Mouse (Mus musculus) CH12.LX (cell line): ENCODE results near the gene Bckdha. TPM values are rescaled to one million over a fixed set of nuclear protein-coding genes. Genes with fewer than 3 reads are reported as not detected.
A peak's percentile ranks its signal among the peaks of the same experiment; 100 is the strongest.

ENCODE experiments used
- DNase-seq: peaks from one replicate; pipeline ENCODE4 v3.0.0-alpha.2; 2013; ENCODE audit errors: extremely low read depth
- H3K27ac ChIP-seq: 2 replicates; pipeline ENCODE4 v1.5.1; 2012; ENCODE audit warnings: low read depth, mild to moderate bottlenecking, control low read depth, moderate library complexity; ENCODE audit not compliant: insufficient read depth
- H3K27me3 ChIP-seq: replicated peaks from 2 replicates; pipeline ENCODE3; 2012; ENCODE audit warnings: inconsistent platforms
- H3K36me3 ChIP-seq, 2 experiments: replicated peaks in 1 of 2; 2 replicates each; pipeline versions ENCODE3 to v1.6.1; 2012; ENCODE audit warnings: inconsistent platforms in 1 of 2, low read length in 1 of 2, mild to moderate bottlenecking in 1 of 2, mixed read lengths in 1 of 2, moderate library complexity in 1 of 2; ENCODE audit not compliant: control insufficient read depth in 1 of 2, insufficient read depth in 1 of 2
- H3K4me1 ChIP-seq, 2 experiments: 2 replicates each; pipeline ENCODE4 v1.6.1; 2012; ENCODE audit warnings: inconsistent platforms in 1 of 2, moderate library complexity in 1 of 2; ENCODE audit not compliant: insufficient read depth in 2 of 2, control insufficient read depth in 1 of 2
- H3K4me2 ChIP-seq: 2 replicates; pipeline ENCODE4 v1.6.1; 2012; ENCODE audit warnings: low read depth, mild to moderate bottlenecking, control low read depth; ENCODE audit not compliant: poor library complexity, insufficient read depth, severe bottlenecking
- H3K4me3 ChIP-seq, 3 experiments: fragments of 150-350 bp in 1 of 3; sonication (generic) in 1 of 3; replicated peaks in 1 of 3; 2 replicates each; pipeline versions ENCODE3 to v1.5.1; 2011 to 2012; ENCODE audit warnings: low read depth in 2 of 3, low read length in 2 of 3, mild to moderate bottlenecking in 2 of 3, moderate library complexity in 2 of 3, control low read depth in 1 of 3, improper control_type of control experiment in 1 of 3, inconsistent platforms in 1 of 3, mixed read lengths in 1 of 3; ENCODE audit not compliant: poor library complexity in 1 of 3
- H3K79me2 ChIP-seq: replicated peaks from 2 replicates; pipeline ENCODE4 v1.6.1; 2012; ENCODE audit warnings: mild to moderate bottlenecking, moderate library complexity; ENCODE audit not compliant: control insufficient read depth, poor library complexity, insufficient read depth, severe bottlenecking; ENCODE audit errors: extremely low read depth
- H3K9ac ChIP-seq: 2 replicates; pipeline ENCODE4 v1.6.1; 2012; ENCODE audit warnings: low read depth, mild to moderate bottlenecking, control low read depth, moderate library complexity; ENCODE audit not compliant: insufficient read depth
- H3K9me3 ChIP-seq: replicated peaks from 2 replicates; pipeline ENCODE3; 2012; ENCODE audit warnings: low read length, inconsistent platforms, mixed read lengths
- BHLHE40 ChIP-seq: IDR thresholded peaks from 2 replicates; pipeline ENCODE4 v1.6.1; 2011; ENCODE audit warnings: mild to moderate bottlenecking, low read depth, low read length, improper control_type of control experiment
- CHD2 ChIP-seq: IDR thresholded peaks from 2 replicates; pipeline ENCODE4 v1.6.1; 2011; ENCODE audit warnings: low read length, improper control_type of control experiment
- CTCF ChIP-seq, 2 experiments: IDR thresholded peaks in 1 of 2; conservative IDR thresholded peaks in 1 of 2; 2 replicates each; pipeline ENCODE4 v1.5.1; 2011 to 2012; ENCODE audit warnings: low read depth in 2 of 2, low read length in 2 of 2, improper control_type of control experiment in 1 of 2, inconsistent platforms in 1 of 2, mild to moderate bottlenecking in 1 of 2, moderate library complexity in 1 of 2
- E2F4 ChIP-seq: IDR thresholded peaks from 2 replicates; pipeline ENCODE4 v1.6.1; 2011; ENCODE audit warnings: low read depth, low read length, improper control_type of control experiment; ENCODE audit not compliant: insufficient replicate concordance
- ETS1 ChIP-seq: conservative IDR thresholded peaks from 2 replicates; pipeline ENCODE4 v1.6.1; 2012; ENCODE audit warnings: low read depth, mild to moderate bottlenecking, inconsistent platforms, low read length, improper control_type of control experiment, moderate library complexity
- GABPA ChIP-seq: IDR thresholded peaks from 2 replicates; pipeline ENCODE4 v1.6.1; 2012; ENCODE audit warnings: low read depth, low read length, improper control_type of control experiment, inconsistent platforms; ENCODE audit not compliant: insufficient replicate concordance
- HCFC1 ChIP-seq: IDR thresholded peaks from 2 replicates; pipeline ENCODE4 v1.6.1; 2012; ENCODE audit warnings: low read depth, mild to moderate bottlenecking, inconsistent platforms, low read length, improper control_type of control experiment
- IRF4 ChIP-seq: IDR thresholded peaks from 2 replicates; pipeline ENCODE4 v1.6.1; 2014; ENCODE audit warnings: low read depth, mild to moderate bottlenecking, inconsistent platforms, low read length, improper control_type of control experiment
- JUN ChIP-seq: IDR thresholded peaks from 2 replicates; pipeline ENCODE4 v1.6.1; 2011; ENCODE audit warnings: low read depth, mild to moderate bottlenecking, low read length, improper control_type of control experiment, moderate library complexity; ENCODE audit not compliant: insufficient read depth
- MAFK ChIP-seq: IDR thresholded peaks from 2 replicates; pipeline ENCODE4 v1.6.1; 2011; ENCODE audit warnings: low read length, improper control_type of control experiment; ENCODE audit not compliant: insufficient replicate concordance
- MAZ ChIP-seq: IDR thresholded peaks from 2 replicates; pipeline ENCODE4 v1.6.1; 2012; ENCODE audit warnings: low read depth, mild to moderate bottlenecking, inconsistent platforms, low read length, improper control_type of control experiment, moderate library complexity
- NELFE ChIP-seq: IDR thresholded peaks from 2 replicates; pipeline ENCODE4 v1.6.1; 2011; ENCODE audit warnings: low read depth, low read length, improper control_type of control experiment
- PAX5 ChIP-seq: IDR thresholded peaks from 2 replicates; pipeline ENCODE4 v1.6.1; 2012; ENCODE audit warnings: low read length, inconsistent platforms, mixed read lengths
- POLR2A ChIP-seq: IDR thresholded peaks from 2 replicates; pipeline ENCODE4 v1.6.1; 2011; ENCODE audit warnings: low read depth, mild to moderate bottlenecking, improper control_type of control experiment, low read length
- POLR2AphosphoS2 ChIP-seq: IDR thresholded peaks from 2 replicates; pipeline ENCODE4 v1.6.1; 2011; ENCODE audit warnings: low read depth, low read length, improper control_type of control experiment
- RAD21 ChIP-seq: IDR thresholded peaks from 2 replicates; pipeline ENCODE4 v1.6.1; 2011; ENCODE audit warnings: low read depth, mild to moderate bottlenecking, low read length, improper control_type of control experiment, moderate library complexity
- SMC3 ChIP-seq: IDR thresholded peaks from 2 replicates; pipeline ENCODE4 v1.6.1; 2011; ENCODE audit warnings: low read depth, low read length, improper control_type of control experiment
- TBP ChIP-seq: conservative IDR thresholded peaks from 2 replicates; pipeline ENCODE4 v1.6.1; 2011; ENCODE audit warnings: low read depth, low read length, improper control_type of control experiment
- UBTF ChIP-seq: IDR thresholded peaks from 2 replicates; pipeline ENCODE4 v1.6.1; 2012; ENCODE audit warnings: low read depth, mild to moderate bottlenecking, inconsistent platforms, low read length, improper control_type of control experiment, moderate library complexity
- dilution Hi-C: fragments of 300-500 bp; cut with MboI; formaldehyde crosslinking; loops from 2 replicates; pipeline ENCODE4 v1.14.3; 2020; ENCODE audit warnings: low sequenced_read_pairs; ENCODE audit not compliant: extremely low pct_unique_long_range_greater_than_20kb, extremely low pct_ligation_motif_present
- in situ Hi-C: fragments of 300-500 bp; cut with MboI; formaldehyde crosslinking; loops from 3 replicates; pipeline ENCODE4 v1.14.3; 2019; ENCODE audit warnings: low sequenced_read_pairs, low pct_ligation_motif_present, low pct_unique_long_range_greater_than_20kb, mixed read lengths
- polyA plus RNA-seq: library from polyadenylated mRNA; unstranded; fragments of >175 nt; gene quantifications from 2 replicates; pipeline ENCODE4 v1.2.1, GENCODE M21; 2012; ENCODE audit warnings: low read depth; ENCODE audit not compliant: insufficient read length
- total RNA-seq, 2 experiments: library from RNA; depleted of rRNA; stranded (reverse); fragments of 300-350 nt in 1 of 2; fragments of >200 nt in 1 of 2; gene quantifications; 2 replicates each; pipeline ENCODE4 v1.2.3; 2012 to 2014

The Bckdha gene
- total and polyA plus RNA-seq, 3 experiments = 17.2 to 21.4 (median 19.9) TPM

DNA sequence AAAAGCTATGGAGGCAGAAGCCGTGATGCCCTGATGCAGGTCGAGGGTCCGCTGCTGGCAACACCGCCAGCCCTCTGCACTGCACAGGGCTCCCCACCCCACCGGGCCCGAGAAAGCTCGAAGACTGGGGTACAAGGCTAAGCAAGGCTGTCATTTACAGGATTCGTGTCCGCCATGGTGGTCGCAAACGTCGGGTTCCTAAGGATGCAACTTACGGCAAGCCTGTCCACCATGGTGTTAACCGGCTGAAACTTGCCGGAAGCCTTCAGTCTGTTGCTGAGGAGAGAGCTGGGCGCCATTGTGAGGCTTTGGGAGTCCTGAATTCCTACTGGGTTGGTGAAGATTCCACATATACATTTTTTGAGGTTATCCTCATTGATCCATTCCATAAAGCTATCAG lies 57.4 kb downstream of the Bckdha start:
- DNase-seq = no peak
- Histone ChIP-seq H3K79me2 (no peaks in the 10 kb centered on the region), H3K36me3 (no peaks in the 10 kb centered on the region), H3K27ac (no peak overlapping the region), H3K4me3 (no peak overlapping the region), H3K4me2 (no peak overlapping the region), H3K9ac (no peak overlapping the region), H3K27me3 (peaks cover 11% of the 10 kb centered on the region), H3K4me1 (peaks cover 4 to 9% of the 10 kb centered on the region in 2 experiments; a peak in 1 of 4 replicates), H3K9me3 (no peaks in the 10 kb centered on the region)
- dilution Hi-C loops = no loop called here
- in situ Hi-C loops = no loop called here
- no peak for TF ChIP-seq NELFE
- no peak for TF ChIP-seq MAZ
- no peak for TF ChIP-seq ETS1
- TF ChIP-seq POLR2A = no peak
- TF ChIP-seq HCFC1 = no peak
- no peak for TF ChIP-seq CHD2
- TF ChIP-seq MAFK = no peak
- TF ChIP-seq UBTF = no peak

- no peaks in the 10 kb centered on the region for H3K79me2 ChIP-seq
- no peak overlapping the region for H3K9ac ChIP-seq
- in situ Hi-C loops (no loop called here), dilution Hi-C loops (no loop called here)
- H3K27ac ChIP-seq = no peak overlapping the region
- no peak overlapping the region for H3K4me3 ChIP-seq
- no peaks in the 10 kb centered on the region for H3K9me3 ChIP-seq
- DNase-seq = no peak
- no peaks in the 10 kb centered on the region for H3K36me3 ChIP-seq
- H3K27me3 ChIP-seq = peaks cover 11% of the 10 kb centered on the region
- H3K4me2 ChIP-seq = no peak overlapping the region
- TF ChIP-seq GABPA (no peak), E2F4 (no peak), HCFC1 (no peak), BHLHE40 (peak; percentile 16; the same call in 1 of the 2 replicates), RAD21 (no peak)
- 0 out of 4 replicates have a peak, but pooled peaks cover 4% of the 10 kb centered on the region in 2 experiments for H3K4me1 ChIP-seq
Measured at GRCm38 (mm10) chr7:25600666-25601065, 58.1 kb downstream of the Bckdha start.

- in situ Hi-C loops (loop anchor here (5.0 kb wide), 2 partner anchors 117 to 167 kb away; no protein-coding TSS in a partner anchor), dilution Hi-C loops (no loop called here)
Measured at GRCm38 (mm10) chr7:25599663-25600062, 59.1 kb downstream of the Bckdha start.

More at GRCm38 (mm10) chr7:25599663-25600062, 59.1 kb downstream of the Bckdha start:
- peaks cover 13% of the 10 kb centered on the region for H3K27me3 ChIP-seq
- TF ChIP-seq JUN = no peak
- TF ChIP-seq RAD21 = peak; percentile 90
- TF ChIP-seq POLR2A = no peak
- no peak for TF ChIP-seq UBTF
- peak; percentile 91 to 92 for TF ChIP-seq CTCF (conservative IDR thresholded peaks at IDR 0.05 in 1 of 2, IDR thresholded peaks at IDR 0.05 in 1 of 2; ENCODE audit: low read depth in 2 of 2, low read length in 2 of 2)
- TF ChIP-seq PAX5 = no peak
- peak; percentile 88 for TF ChIP-seq SMC3
- TF ChIP-seq IRF4 = no peak
- no peak for TF ChIP-seq TBP
- no peak for TF ChIP-seq POLR2AphosphoS2
- TF ChIP-seq, all 38 proteins: peak for 3
- peak; percentile 79 for DNase-seq
- no peak overlapping the region for H3K4me2 ChIP-seq
- H3K27ac ChIP-seq = no peak overlapping the region
- H3K9ac ChIP-seq = no peak overlapping the region
- H3K79me2 ChIP-seq = no peaks in the 10 kb centered on the region
- H3K36me3 ChIP-seq = no peaks in the 10 kb centered on the region
- no peak overlapping the region for H3K4me3 ChIP-seq
- no peaks in the 10 kb centered on the region for H3K9me3 ChIP-seq
- H3K4me1 ChIP-seq = 0 out of 4 replicates have a peak, but pooled peaks cover 0 to 4% of the 10 kb centered on the region in 2 experiments
